Mouse (Mus musculus): ENCODE measurements around the gene Lrch2.
A peak's percentile ranks its signal among the peaks of the same experiment; 100 is the strongest.

DNA sequence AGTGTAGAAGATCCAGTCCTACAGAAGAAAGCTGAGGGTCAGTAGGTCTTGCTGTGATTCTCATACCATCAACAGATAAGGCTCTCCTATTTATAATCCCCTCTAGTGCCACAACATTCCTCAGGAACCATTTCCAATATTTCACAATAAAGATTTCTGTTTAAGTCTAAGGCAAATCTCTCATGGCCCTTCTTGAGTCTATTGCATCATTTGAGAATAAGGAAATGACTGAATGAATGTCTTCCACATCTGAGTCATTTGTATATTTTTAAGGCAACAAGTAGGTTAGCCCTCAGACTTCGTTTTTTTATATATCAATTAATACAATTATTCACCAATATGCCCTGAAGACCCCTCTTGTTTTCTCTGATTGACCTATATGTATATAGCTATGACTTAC, 124.8 kb downstream of the Lrch2 start, which contains the start of gene Il13ra2:
- TF ChIP-seq POLR2A (IDR thresholded peaks at IDR 0.05; ENCODE audit: insufficient read length, low read depth) (no peak), TCF12 (IDR thresholded peaks at IDR 0.05; ENCODE audit: insufficient read depth, poor library complexity, severe bottlenecking) (no peak), TCF3 (IDR thresholded peaks at IDR 0.05; ENCODE audit: insufficient read length, low read depth) (no peak), E2F4 (IDR thresholded peaks at IDR 0.05; ENCODE audit: insufficient read depth) (no peak), MAX (IDR thresholded peaks at IDR 0.05; ENCODE audit: low read depth) (no peak), POLR2AphosphoS2 (IDR thresholded peaks at IDR 0.05; ENCODE audit: insufficient read length, low read depth) (no peak), SRF (IDR thresholded peaks at IDR 0.05; ENCODE audit: control insufficient read depth, insufficient read length, low read depth) (no peak), MYOD1 (IDR thresholded peaks at IDR 0.05; ENCODE audit: control insufficient read depth in 1 of 3, insufficient read length in 2 of 3, low read depth in 2 of 3) (no peak), USF1 (IDR thresholded peaks at IDR 0.05; ENCODE audit: low read depth) (no peak), CEBPB (IDR thresholded peaks at IDR 0.05; ENCODE audit: insufficient read depth, poor library complexity, severe bottlenecking) (peak; percentile 72; the same call in 1 of the 2 replicates)

Measured in myocyte (in vitro differentiated cells).